Mouse (Mus musculus) cerebellum, adult 11-12 months (tissue): ENCODE results near the gene Ttc9b.
A peak's percentile ranks its signal among the peaks of the same experiment; 100 is the strongest.
"Not testable (repeated sequence)": the region's sequence is repeated elsewhere in the genome, so short reads cannot be mapped to it uniquely, and the experiment has no call there.

Experiments used
- DNase-seq: peaks from one replicate; pipeline ENCODE4 v3.0.0; 2022

The Ttc9b gene

GRCm38 (mm10) chr7:27653681-27654437 is at the start of gene Ttc9b:
TSS of gene Ttc9b (plus strand) at chr7:27653915.
- DNase-seq: peak; percentile 87

DNA sequence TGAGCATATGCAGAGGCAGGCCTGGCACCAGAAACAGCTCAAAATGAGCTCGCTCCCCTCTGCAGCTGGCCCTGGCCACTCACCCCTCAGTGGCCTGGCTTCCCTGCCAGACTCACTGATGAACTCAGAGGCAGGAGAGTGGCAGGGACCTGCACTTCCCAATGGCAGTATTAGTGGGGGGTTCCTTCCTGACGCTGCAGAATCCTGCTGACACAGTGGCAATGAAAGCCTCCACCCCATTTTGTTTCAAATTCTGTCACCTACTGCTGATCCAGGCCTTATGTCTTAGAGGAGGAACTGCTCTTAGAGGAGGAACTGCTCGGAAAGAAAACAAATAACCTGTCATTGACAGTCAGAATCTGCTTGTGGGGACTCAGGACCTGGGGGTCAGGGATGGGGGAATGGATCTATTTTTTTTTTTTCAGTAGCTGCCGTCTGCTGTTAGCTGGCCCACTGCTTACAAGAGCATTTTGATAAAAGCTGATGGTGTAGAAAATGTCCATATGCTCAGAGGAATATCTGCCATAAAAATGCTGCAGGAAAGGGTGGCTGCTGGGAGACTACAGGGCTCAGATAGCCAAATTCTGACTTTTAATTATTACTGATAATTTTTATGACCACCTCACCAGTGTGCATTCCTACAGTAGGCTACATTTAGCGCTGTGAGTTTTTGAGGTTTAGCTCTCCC is 48.9 kb upstream of the Ttc9b start:
- peak; percentile 82 for DNase-seq

DNA sequence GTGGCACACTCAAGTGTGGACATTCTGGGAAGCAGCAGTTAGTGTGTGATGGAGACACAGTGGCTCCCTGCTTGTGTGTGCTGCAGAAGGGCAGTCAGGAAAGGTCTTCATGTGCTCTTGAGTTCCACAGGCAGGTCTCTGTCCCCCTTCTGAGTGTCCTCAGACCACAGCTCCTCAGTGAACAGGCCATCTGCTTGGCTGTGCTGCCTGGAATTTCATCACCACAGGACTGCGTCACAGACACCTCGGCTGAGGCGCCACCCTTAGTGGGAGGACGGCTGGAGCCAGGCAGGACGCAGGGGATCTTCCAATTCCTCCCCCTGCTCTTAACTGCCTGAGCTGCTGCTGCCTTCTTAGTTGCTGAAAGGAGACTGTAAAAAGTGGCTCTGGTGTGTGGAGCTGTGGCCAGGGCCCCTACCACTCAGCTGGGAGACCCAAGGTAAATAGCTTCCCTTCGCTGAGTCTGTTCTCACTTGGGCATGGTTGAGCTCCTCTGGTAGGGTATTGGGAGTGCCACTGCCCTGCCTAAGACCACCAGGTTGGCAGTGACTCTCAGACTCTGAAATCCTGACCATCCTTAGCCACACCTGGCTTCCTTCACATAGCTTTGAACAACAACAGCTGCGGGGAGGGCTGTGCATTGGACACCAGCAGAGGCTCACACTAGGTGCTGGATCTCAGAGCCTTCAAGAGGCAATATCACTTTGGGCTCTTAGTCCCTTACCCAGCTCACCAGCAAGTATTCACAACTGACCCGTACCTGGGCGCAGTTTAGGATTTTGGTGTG is 48.0 kb upstream of the Ttc9b start:
- DNase-seq: peak; percentile 87

DNA sequence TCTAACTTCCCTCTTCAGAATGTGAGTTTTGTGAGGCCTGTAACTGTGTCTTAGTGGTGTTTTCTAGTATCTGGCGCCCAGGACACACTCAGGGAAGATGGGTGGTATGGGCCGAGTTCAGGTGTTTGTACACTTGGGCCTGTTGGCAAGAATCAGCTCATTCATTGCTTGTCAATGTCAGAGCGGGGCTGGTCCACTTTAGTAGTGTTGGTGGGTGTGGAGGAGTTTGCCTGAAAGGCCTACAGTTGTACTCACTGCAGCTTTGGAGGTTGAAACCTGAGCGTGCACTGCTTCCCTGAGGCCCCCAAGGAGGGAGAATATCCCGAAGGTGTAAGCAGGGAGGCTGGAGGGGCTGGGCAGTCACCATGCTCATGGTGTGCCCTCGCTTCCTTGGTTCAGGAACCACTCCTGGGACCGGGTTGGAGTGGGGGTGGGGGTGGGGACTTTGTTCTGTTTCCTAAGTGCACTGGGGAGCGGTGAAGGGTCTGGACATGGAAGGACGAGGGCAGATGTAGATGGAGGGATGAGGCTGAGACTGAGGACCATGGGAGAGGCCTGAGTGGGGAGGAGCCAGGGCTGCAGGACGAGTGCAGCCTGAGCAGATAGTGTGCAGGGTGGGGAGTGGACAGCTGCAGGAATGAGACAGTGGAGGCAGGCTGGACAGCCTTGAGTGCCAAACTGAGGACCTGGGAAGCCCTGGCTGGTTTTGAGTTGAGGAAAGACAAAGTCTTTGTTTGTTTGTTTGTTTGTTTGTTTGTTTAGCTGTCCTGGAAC is 47.0 kb upstream of the Ttc9b start:
- peak; percentile 56 for DNase-seq

DNA sequence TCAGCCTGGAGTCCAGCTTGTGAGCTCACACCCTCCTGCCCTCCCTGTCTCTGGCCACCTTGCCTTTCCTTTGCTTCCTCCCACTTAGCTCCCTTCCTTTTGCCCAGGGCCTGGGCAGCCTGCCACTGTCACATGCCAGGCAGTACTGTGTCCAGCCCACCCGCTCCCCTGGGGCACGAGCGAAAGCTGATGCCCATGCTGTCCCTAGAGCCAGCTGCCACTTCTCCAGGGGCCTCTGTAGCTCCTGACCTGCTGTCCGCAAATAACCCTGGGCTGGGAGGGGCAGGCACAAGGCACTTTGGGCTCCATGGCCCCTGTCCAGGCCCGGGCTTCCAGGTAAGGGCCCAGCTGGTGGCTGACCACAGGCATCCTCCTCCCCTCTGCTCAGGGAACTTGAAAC is 46.1 kb upstream of the Ttc9b start:
- peak; percentile 95 for DNase-seq

- no peak for DNase-seq
Measured at GRCm38 (mm10) chr7:27608130-27608529, 45.6 kb upstream of the Ttc9b start.

- DNase-seq: no peak
Measured at GRCm38 (mm10) chr7:27609285-27609684, 44.4 kb upstream of the Ttc9b start.

- DNase-seq: no peak
Measured at GRCm38 (mm10) chr7:27609688-27610087, 44.0 kb upstream of the Ttc9b start.

- DNase-seq: no peak
Measured at GRCm38 (mm10) chr7:27610370-27610769, 43.3 kb upstream of the Ttc9b start.

DNA sequence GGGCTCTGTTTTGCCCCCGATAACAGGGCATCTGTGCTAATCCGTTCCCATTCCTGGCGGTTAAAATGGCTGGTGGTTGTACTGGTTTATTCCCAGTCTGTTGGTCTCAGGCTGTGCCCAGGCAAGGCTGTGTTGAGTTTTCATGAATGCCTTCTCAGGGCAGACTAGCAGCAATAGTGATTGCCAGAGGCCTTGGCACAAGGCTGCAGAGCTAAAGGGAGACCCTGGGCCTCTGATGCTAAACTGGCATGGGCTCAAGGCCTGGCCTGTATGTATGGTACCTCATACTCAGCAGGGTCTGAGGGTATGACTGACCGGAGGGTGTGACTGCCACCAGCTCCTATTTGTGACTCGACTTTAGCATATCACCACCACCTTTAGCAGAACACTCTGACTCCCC is 42.8 kb upstream of the Ttc9b start:
- DNase-seq: no peak

DNA sequence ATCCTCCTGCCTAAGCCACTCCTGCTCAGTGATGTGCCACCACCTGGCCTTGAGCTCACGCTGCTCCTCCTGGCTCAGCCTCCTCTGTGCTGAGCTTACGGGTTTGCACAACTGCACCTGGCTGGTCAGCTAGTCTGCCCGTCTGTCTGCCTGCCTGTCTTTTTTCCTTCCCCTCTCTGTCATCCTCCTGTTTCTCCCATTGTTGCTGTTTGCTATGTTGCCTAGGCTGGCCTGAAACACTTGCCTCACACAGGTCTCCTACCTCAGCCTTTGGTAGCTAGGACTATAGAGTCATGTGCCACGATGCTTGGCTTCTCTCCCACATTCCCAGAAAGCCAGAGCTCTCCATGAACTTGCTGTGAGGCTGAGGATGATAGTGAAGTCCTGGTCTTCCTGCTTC is 40.8 kb upstream of the Ttc9b start:
- DNase-seq: no peak

DNA sequence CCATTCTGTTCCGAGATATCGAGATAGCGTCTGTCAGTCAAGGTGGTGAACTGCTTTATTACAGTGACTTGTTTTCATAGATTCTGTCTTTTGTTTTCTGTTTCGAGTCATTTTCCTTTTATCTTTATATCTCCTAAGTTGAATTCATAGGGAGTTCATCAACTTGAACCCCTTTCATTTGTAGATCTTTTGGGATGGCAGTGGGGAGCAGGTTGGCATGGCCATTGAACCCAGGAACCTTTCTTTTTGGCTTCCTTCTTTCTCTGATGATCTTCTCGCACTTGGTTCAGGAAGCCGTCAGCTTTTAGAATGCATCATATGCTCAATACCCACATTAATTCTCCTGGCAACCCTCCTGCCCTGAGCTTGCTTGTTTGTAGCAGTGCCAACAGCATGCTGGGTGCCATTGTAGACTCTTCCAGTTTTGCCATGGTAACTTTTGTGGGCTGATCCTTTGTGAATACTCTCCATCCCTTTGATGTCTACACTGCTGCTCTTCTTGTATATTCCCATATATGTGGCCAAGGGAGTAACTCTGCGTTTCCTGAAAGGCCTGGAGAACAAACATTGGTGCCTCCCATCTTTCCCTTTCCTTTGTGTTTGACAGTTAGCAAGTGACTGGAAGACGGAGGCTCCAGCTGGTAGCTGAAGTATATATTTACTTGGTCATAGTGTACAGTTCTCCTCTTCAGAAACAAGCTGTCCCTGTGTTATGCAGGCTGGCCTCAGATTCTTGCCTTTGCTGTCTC is 39.8 kb upstream of the Ttc9b start:
- peak; percentile 80 for DNase-seq

GRCm38 (mm10) chr7:27621028-27621427 is 32.7 kb upstream of the Ttc9b start:
- DNase-seq: peak; percentile 68

DNA sequence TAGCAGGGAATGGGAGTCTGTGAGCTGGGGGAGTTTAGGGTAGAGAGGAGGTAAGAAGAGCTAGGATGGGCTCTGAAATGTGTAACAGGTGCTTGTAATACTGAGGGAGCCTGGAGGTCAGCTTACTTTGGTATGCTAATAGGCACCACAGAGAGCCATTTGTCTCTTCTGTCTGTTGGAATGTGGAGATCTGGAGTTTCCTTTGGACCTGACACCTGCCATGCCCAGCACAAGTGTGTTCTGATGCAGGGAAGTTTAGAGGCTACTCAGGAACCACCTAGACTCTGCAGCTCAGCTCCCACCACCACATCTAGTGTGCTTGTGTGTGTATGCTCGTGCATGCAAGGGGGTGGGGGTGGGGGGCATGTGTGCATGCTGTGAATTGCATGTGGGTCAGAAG is 31.5 kb upstream of the Ttc9b start:
- DNase-seq: no peak

- DNase-seq: no peak
Measured at GRCm38 (mm10) chr7:27624967-27625366, 28.7 kb upstream of the Ttc9b start.

- DNase-seq: no peak
Measured at GRCm38 (mm10) chr7:27627707-27628106, 26.0 kb upstream of the Ttc9b start.

DNA sequence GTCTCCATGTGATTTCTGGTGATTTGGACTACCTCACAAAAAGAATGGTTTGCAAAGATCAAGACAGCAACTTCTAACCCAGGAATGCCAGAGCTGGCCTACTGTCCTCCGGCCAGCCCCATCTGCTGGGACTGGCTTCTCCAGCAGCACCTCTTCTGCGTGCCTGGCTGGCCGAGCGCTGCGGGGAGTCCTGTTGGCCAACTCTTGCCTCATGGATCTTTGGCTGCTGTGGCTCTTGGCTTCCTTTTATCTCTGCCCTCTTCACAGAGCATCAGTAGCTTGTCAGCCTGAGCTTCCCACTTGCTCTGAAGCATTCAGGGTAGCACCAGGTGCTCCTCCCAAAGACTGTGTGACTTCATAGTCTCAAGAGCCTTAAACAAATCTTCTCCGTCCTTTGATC is 25.5 kb upstream of the Ttc9b start:
- DNase-seq: no peak

GRCm38 (mm10) chr7:27628816-27629215 is 24.9 kb upstream of the Ttc9b start:
- not testable (repeated sequence) for DNase-seq

GRCm38 (mm10) chr7:27631439-27631838 is 22.3 kb upstream of the Ttc9b start:
- DNase-seq: peak; percentile 67

DNA sequence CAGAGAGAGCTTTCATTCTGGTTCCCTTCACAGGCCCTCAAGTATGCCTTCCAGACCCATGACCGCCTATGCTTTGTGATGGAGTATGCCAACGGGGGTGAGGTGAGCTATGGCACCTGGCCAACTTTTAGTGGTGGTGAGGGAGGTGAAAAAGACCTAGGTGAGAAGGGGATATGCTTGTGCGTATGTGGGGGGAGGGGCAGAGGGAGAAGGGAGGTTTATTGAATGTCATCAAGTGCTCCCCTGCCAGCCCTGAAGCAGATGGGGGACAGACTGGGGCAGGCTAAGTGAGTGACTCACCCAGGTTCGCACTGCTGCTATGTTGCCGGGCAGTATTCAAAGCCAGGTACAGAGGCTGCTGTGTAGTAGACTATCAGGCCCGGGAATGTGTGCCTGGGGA is 20.5 kb upstream of the Ttc9b start:
- DNase-seq: peak; percentile 71

GRCm38 (mm10) chr7:27634691-27635090 is 19.0 kb upstream of the Ttc9b start:
- DNase-seq: no peak

GRCm38 (mm10) chr7:27635094-27635493 is 18.6 kb upstream of the Ttc9b start:
- DNase-seq: not testable (repeated sequence)
